Mouse (Mus musculus) spleen, adult 2 months (tissue): ENCODE measurements around the gene Vmn1r48. TPM values are rescaled to one million over a fixed set of nuclear protein-coding genes. Genes with fewer than 3 reads are reported as not detected.
"Not testable (repeated sequence)": the region's sequence is repeated elsewhere in the genome, so short reads cannot be mapped to it uniquely, and the experiment has no call there.

ENCODE experiments used
- DNase-seq, 2 experiments: peaks; one replicate each; pipeline versions ENCODE4 v3.0.0 to v3.0.0-alpha.2; 2012 to 2021; ENCODE audit warnings: low spot score in 2 of 2, low read depth in 1 of 2
- H3K27ac ChIP-seq: fragments of 200-500 bp; 2 replicates; pipeline ENCODE4 v1.5.1; 2012; ENCODE audit warnings: low read length, inconsistent platforms; ENCODE audit not compliant: insufficient read depth
- H3K27me3 ChIP-seq: fragments of 200-500 bp; 2 replicates; pipeline ENCODE4 v1.6.1; 2012; ENCODE audit warnings: mild to moderate bottlenecking, moderate library complexity, low read length, inconsistent platforms; ENCODE audit not compliant: control insufficient read depth, insufficient read depth
- H3K36me3 ChIP-seq: fragments of 200-500 bp; 2 replicates; pipeline ENCODE4 v1.6.1; 2012; ENCODE audit warnings: mild to moderate bottlenecking, low read length, inconsistent platforms; ENCODE audit not compliant: control insufficient read depth, insufficient read depth
- H3K4me1 ChIP-seq: fragments of 200-500 bp; 2 replicates; pipeline ENCODE4 v1.6.1; 2011; ENCODE audit warnings: inconsistent platforms; ENCODE audit not compliant: control insufficient read depth, insufficient read depth, insufficient read length
- H3K4me3 ChIP-seq: fragments of 200-500 bp; 2 replicates; pipeline ENCODE4 v1.5.1; 2011; ENCODE audit warnings: mild to moderate bottlenecking, inconsistent platforms; ENCODE audit not compliant: insufficient read depth, insufficient read length; ENCODE audit errors: extremely low read depth
- CTCF ChIP-seq: fragments of 200-500 bp; IDR thresholded peaks from 2 replicates; pipeline ENCODE4 v1.5.1; 2011; ENCODE audit warnings: mild to moderate bottlenecking, inconsistent platforms; ENCODE audit not compliant: insufficient read depth, insufficient read length, insufficient replicate concordance; ENCODE audit errors: extremely low read depth
- POLR2A ChIP-seq: fragments of 200-500 bp; IDR thresholded peaks from 2 replicates; pipeline ENCODE4 v1.6.1; 2011; ENCODE audit warnings: low read depth, low read length, inconsistent platforms
- WGBS: fragments of 180-500 bp; shearing (Covaris S2); methylation state at CpG from one replicate; pipeline ENCODE4 v1.1.7; 2018; 5-methylcytosine and 5-hydroxymethylcytosine counted together
- polyA plus RNA-seq: library from polyadenylated mRNA; depleted of rRNA; stranded (reverse); fragments of >200 nt; gene quantifications from 2 replicates; pipeline ENCODE4 v1.2.3, GENCODE M21; 2012; rRNA removed

Vmn1r48 gene
- polyA plus RNA-seq = not detected in 2 replicates

DNA sequence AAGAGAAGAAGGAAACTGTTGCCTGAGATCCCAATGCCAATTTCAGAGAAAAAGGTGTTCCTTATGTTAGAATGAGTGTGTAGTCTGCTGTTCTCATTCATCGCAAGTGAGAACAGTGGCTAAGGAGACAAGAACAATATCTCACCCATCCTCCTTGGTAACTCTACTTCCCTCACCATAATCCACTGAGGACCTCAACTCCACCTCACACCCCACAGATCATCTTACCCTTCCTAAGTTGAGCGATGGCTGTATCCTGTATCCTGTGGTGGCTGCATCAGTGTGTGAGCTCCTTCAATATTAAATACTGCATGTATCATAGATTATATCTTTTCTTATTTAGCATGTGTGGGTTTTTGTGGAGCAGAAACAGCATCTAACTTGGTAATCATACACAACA lies at the start of gene Vmn1r48:
TSS of gene Vmn1r48 (minus strand) at position 101 of the 400 bp plus-strand sequence.
- H3K27ac ChIP-seq, H3K36me3 ChIP-seq, H3K4me1 ChIP-seq, H3K27me3 ChIP-seq, DNase-seq, H3K4me3 ChIP-seq: not testable (repeated sequence)
- no CpG with 5 or more reads among the region's 2 CpGs for WGBS

DNA sequence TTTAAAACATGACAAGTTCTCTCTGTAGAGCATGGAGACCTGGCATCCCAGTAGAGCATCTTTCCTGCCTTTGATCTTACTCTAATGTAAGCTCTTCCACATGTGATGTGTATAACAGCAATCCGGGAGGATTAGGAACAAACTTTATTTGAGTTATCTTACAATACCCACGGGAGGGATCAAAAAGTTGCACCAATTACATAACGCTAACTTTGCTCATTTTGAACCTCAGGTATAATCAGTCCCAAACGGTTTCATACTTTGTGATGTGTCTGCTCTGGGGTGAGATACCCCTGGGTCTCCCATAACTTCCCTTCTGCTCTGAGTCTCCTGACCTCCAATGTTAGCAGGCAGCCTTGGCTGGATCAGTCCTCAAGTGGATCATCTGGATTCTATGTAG lies 41.8 kb upstream of the Vmn1r48 start, which contains the start of gene Vmn1r49:
TSS of gene Vmn1r49 (minus strand) at position 101 of the 400 bp plus-strand sequence.
- Histone ChIP-seq H3K4me3 (no peak within 1 kb of the TSS), H3K27ac (no peak within 1 kb of the TSS), H3K4me1 (no peaks in the 10 kb centered on the region), H3K36me3 (no peaks in the 10 kb centered on the region), H3K27me3 (no peaks in the 10 kb centered on the region)
- TF ChIP-seq CTCF (no peak), POLR2A (no peak)
- 80% methylated on average over 4 of the region's 4 CpGs for WGBS
- DNase-seq = no peak

DNA sequence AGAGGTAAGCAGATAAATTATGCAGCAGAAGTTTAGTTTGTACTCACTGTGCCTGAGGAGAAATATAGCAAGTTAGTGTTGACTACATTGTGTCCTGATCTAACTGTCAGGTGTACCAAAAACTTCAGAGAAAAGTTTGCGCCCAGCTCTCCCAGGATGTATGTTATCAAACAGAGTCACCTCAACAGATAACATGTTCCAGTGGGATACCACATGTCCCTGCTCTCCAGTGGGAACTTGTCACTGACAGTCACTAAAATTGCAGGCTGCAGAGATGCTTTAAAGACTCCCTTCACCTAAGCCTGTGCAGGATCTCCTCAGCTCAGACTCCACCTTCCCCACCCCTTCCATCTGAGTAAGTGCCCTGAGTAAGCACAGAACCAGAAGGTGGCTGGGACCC lies 20.8 kb downstream of the Vmn1r48 start, which contains the start of gene Vmn1r47:
TSS of gene Vmn1r47 (plus strand) at position 301 of the 400 bp plus-strand sequence.
- DNase-seq, H3K4me3 ChIP-seq, H3K4me1 ChIP-seq, H3K27me3 ChIP-seq, H3K36me3 ChIP-seq, H3K27ac ChIP-seq: not testable (repeated sequence)
- WGBS = 90% methylated on average over 1 of the region's 1 CpGs

DNA sequence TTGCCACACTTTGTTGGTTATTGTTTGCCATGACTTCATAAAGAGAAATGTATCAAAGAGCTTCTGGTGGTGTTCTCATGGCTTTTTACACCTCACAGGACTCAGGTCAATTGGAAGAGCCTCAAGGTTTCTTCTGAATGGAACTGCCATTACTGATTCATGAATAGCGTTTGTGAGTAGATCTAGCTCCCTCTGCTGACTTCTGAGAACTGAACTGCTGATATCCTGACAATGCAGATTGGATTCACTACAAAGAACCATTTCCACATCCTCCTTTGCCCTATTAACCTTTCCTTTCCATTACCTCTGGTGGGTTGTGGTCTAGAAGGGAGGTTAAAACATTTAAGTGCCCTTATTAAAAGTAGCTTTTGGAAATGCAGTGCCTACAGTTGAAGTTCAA lies 50.7 kb downstream of the Vmn1r48 start:
- Histone ChIP-seq H3K4me3 (no peak overlapping the region), H3K36me3 (no peaks in the 10 kb centered on the region), H3K4me1 (no peaks in the 10 kb centered on the region), H3K27me3 (no peaks in the 10 kb centered on the region), H3K27ac (no peak overlapping the region)
- TF ChIP-seq CTCF = no peak
- TF ChIP-seq POLR2A = no peak
- 13% methylated on average over 1 of the region's 1 CpGs for WGBS
- DNase-seq = no peak

Other genes starting within 250 kb of the Vmn1r48 start
- gene Vmn1r42, start 160.4 kb downstream of the Vmn1r48 start, polyA plus RNA-seq = not detected in 2 replicates
- gene Vmn1r43, start 160.4 kb downstream of the Vmn1r48 start, polyA plus RNA-seq = not detected in 2 replicates
- not detected in 2 replicates for gene Vmn1r44, start 153.2 kb downstream of the Vmn1r48 start, polyA plus RNA-seq
- not detected in 2 replicates for gene Vmn1r45, start 96.2 kb downstream of the Vmn1r48 start, polyA plus RNA-seq
- gene Vmn1r46, start 67.5 kb downstream of the Vmn1r48 start, polyA plus RNA-seq = not detected in 2 replicates
- not detected in 2 replicates for gene Vmn1r47, start 20.7 kb downstream of the Vmn1r48 start, polyA plus RNA-seq
- gene Vmn1r49, start 41.7 kb upstream of the Vmn1r48 start, polyA plus RNA-seq = not detected in 2 replicates
- not detected in 2 replicates for gene Vmn1r50, start 64.6 kb upstream of the Vmn1r48 start, polyA plus RNA-seq
- gene Vmn1r51, start 85.8 kb upstream of the Vmn1r48 start, polyA plus RNA-seq = not detected in 2 replicates
- not detected in 2 replicates for gene Vmn1r52, start 138.0 kb upstream of the Vmn1r48 start, polyA plus RNA-seq
- not detected in 2 replicates for gene V1ra8, start 166.0 kb upstream of the Vmn1r48 start, polyA plus RNA-seq
- not detected in 2 replicates for gene Vmn1r53, start 187.6 kb upstream of the Vmn1r48 start, polyA plus RNA-seq
- not detected in 2 replicates for gene Vmn1r54, start 209.5 kb upstream of the Vmn1r48 start, polyA plus RNA-seq